Mouse (Mus musculus): ENCODE data around the gene Nme9. TPM values are rescaled to one million over a fixed set of nuclear protein-coding genes. Genes with fewer than 3 reads are reported as not detected.

Nme9 gene
- polyA plus RNA-seq, 1 experiment from 2014 or later: 1.5 TPM

DNA sequence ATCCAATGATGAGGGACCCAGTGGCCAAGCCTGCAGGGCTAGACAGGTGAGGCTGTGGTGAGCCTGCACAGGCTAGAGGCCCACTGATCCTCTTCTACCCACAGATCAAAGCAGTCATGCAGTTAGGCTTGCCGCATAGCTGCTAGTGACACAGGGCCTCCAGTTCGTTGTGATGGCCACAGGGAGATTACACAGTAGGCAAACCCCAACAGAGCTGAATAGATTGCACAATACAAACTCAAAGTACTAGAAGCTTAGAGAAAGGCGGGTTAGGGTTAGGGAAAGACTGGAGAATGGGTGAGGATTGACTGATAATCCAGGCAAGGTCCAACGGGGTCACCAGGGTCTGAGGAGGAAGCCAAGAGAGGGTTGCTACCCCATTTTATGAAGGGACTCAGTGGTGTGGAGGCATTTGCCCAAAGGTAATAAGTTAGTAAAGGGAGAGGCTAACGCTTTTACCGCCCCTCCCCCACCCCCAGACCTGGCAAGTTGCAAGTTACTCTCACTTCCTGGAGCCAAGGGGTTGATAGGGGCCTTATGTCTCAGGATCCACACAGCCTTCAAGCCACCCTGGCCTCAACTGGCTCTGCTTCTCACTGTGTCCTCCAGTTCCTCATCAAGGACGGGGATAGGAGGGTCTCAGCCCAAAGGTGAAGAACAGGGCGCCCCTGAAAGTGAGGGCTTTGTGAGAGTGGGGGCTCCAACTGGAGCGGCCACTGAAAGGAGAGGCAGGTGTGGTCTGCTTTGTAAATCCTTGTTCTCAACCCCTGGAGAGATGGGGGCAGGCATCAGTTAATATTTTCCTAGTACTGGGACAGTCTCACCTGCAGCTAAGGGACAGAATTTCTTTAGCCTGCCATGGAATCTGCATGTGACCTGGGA lies 27.3 kb upstream of the Nme9 start:
- no peak for ATAC-seq (ENCODE audit: low FRiP score)

DNA sequence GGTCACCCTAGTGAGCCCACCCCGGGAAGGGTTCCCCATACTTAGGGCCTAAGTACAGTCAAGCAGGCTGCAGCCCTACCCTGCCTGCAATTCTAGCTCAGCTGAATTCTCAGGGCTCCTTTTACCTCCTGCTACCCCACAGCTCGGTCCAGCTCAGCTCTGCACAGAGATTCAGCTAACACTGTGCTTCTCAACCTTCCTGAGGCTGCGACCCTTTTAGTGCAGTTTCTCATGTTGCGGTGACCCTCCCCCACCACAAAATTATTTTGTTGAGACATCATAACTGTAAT lies 26.8 kb upstream of the Nme9 start:
- WGBS: 73% methylated on average over 4 of the region's 4 CpGs
- no peak overlapping the region for H3K9ac ChIP-seq
- no peak for ATAC-seq (ENCODE audit: low FRiP score)
- H3K27ac ChIP-seq: no peak overlapping the region
- no peak overlapping the region for H3K4me2 ChIP-seq (replicated peaks)
- no peak for DNase-seq (ENCODE audit: low spot score)
- no peaks in the 10 kb centered on the region for H3K36me3 ChIP-seq (replicated peaks; ENCODE audit: control insufficient read depth, insufficient read depth)
- H3K9me3 ChIP-seq (ENCODE audit: control insufficient read depth, low read length): no peaks in the 10 kb centered on the region
- peaks cover 26% of the 10 kb centered on the region for H3K4me1 ChIP-seq (replicated peaks; ENCODE audit: control insufficient read depth, insufficient read depth, low read length)
- H3K27me3 ChIP-seq (ENCODE audit: control insufficient read depth, insufficient read depth, low read length): no peaks in the 10 kb centered on the region
- no peak overlapping the region for H3K4me3 ChIP-seq (replicated peaks; ENCODE audit: low read length)

More for the DNA sequence above, 27.3 kb upstream of the Nme9 start:
- Histone ChIP-seq H3K36me3 (replicated peaks; ENCODE audit: control insufficient read depth, insufficient read depth) (no peaks in the 10 kb centered on the region), H3K4me2 (replicated peaks) (no peak overlapping the region), H3K9me3 (ENCODE audit: control insufficient read depth, low read length) (no peaks in the 10 kb centered on the region), H3K27ac (no peak overlapping the region), H3K9ac (no peak overlapping the region), H3K4me3 (replicated peaks; ENCODE audit: low read length) (no peak overlapping the region), H3K4me1 (replicated peaks; ENCODE audit: control insufficient read depth, insufficient read depth, low read length) (peaks cover 26% of the 10 kb centered on the region), H3K27me3 (ENCODE audit: control insufficient read depth, insufficient read depth, low read length) (no peaks in the 10 kb centered on the region)
- no peak for DNase-seq (ENCODE audit: low spot score)
- WGBS: 78% methylated on average over 9 of the region's 9 CpGs

- Histone ChIP-seq H3K27me3 (ENCODE audit: control insufficient read depth, insufficient read depth, low read length) (no peaks in the 10 kb centered on the region), H3K4me3 (replicated peaks; ENCODE audit: low read length) (no peak overlapping the region), H3K36me3 (replicated peaks; ENCODE audit: control insufficient read depth, insufficient read depth) (no peaks in the 10 kb centered on the region), H3K4me2 (replicated peaks) (no peak overlapping the region), H3K27ac (no peak overlapping the region), H3K4me1 (replicated peaks; ENCODE audit: control insufficient read depth, insufficient read depth, low read length) (peaks cover 22% of the 10 kb centered on the region), H3K9me3 (ENCODE audit: control insufficient read depth, low read length) (no peaks in the 10 kb centered on the region), H3K9ac (no peak overlapping the region)
- DNase-seq (ENCODE audit: low spot score) (no peak), ATAC-seq (ENCODE audit: low FRiP score) (no peak)
- 63% methylated on average over 9 of the region's 9 CpGs for WGBS
Measured at GRCm38 (mm10) chr9:99425262-99425661, 26.0 kb upstream of the Nme9 start.

DNA sequence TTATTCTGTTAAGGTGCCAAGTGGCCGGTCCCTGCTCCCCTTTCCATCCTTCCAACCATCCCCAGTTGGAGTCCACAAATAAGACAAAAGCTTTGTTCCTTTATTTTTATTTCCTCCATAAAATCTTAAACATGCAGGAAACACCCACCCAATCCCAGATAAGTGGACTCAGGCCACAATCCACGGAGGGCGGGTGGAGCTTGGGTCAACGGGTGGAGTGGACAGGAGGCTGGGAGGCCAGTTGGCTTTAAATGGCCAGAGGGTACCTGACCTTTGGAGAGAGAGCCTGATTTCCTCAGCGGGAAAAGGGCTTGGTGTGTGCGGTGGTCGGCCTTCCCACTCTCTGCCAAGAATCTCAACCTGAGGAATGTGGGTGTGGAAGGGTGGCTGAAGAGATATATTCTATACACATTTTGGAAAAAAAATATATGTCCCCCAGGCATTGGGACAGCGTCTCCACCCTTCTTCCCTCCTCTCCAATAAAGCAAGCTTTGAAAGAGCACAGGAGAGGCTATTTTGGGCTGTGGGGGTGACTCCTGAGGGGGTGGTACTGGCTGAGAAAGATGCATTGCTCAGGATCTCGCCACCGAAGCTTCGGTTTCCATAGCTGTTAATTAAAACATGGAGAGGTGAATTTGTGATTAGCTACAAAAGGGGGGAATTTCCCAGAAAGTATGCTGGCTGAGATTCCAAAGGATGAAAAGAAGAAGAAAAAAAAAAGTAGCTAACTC lies 22.5 kb upstream of the Nme9 start:
- Histone ChIP-seq H3K27me3 (ENCODE audit: control insufficient read depth, insufficient read depth, low read length) (no peaks in the 10 kb centered on the region), H3K4me2 (replicated peaks) (no peak overlapping the region), H3K4me3 (replicated peaks; ENCODE audit: low read length) (no peak overlapping the region), H3K9me3 (ENCODE audit: control insufficient read depth, low read length) (no peaks in the 10 kb centered on the region), H3K27ac (no peak overlapping the region), H3K9ac (no peak overlapping the region), H3K4me1 (replicated peaks; ENCODE audit: control insufficient read depth, insufficient read depth, low read length) (peaks cover 25% of the 10 kb centered on the region), H3K36me3 (replicated peaks; ENCODE audit: control insufficient read depth, insufficient read depth) (no peaks in the 10 kb centered on the region)
- 76% methylated on average over 11 of the region's 11 CpGs for WGBS
- no peak for DNase-seq (ENCODE audit: low spot score)
- ATAC-seq (ENCODE audit: low FRiP score): no peak

GRCm38 (mm10) chr9:99429845-99430244 lies 21.4 kb upstream of the Nme9 start:
- 82% methylated on average over 3 of the region's 3 CpGs for WGBS

DNA sequence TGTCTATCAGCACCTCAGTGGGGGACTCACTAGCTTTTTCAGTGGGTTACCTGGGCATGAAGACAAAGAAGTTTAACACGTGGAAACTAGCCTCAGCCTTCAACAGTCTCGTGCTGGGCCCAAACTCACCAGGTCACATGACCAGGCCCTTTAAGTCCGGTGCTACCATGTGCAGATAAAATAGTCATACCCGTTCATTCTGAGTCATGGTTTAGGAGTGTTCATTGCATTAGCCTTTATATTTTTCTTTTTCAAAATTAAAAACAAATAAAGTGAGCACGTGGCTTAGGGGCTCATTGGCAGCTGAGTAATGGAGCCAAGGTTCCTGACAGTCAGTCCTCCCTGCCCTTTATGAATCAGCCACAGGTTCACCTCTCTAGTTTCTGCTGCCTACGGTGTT lies 20.5 kb upstream of the Nme9 start:
- no peak overlapping the region for H3K4me2 ChIP-seq (replicated peaks)
- DNase-seq (ENCODE audit: low spot score) (no peak), ATAC-seq (ENCODE audit: low FRiP score) (no peak)
- H3K4me3 ChIP-seq (replicated peaks; ENCODE audit: low read length): no peak overlapping the region
- no peaks in the 10 kb centered on the region for H3K27me3 ChIP-seq (ENCODE audit: control insufficient read depth, insufficient read depth, low read length)
- no peaks in the 10 kb centered on the region for H3K36me3 ChIP-seq (replicated peaks; ENCODE audit: control insufficient read depth, insufficient read depth)
- no peak overlapping the region for H3K9ac ChIP-seq
- H3K9me3 ChIP-seq (ENCODE audit: control insufficient read depth, low read length): no peaks in the 10 kb centered on the region
- H3K27ac ChIP-seq: no peak overlapping the region
- H3K4me1 ChIP-seq (replicated peaks; ENCODE audit: control insufficient read depth, insufficient read depth, low read length): peaks cover 24% of the 10 kb centered on the region
- 83% methylated on average over 6 of the region's 6 CpGs for WGBS

More at GRCm38 (mm10) chr9:99429845-99430244, 21.4 kb upstream of the Nme9 start:
- Histone ChIP-seq H3K4me1 (replicated peaks; ENCODE audit: control insufficient read depth, insufficient read depth, low read length) (peaks cover 30% of the 10 kb centered on the region), H3K36me3 (replicated peaks; ENCODE audit: control insufficient read depth, insufficient read depth) (no peaks in the 10 kb centered on the region), H3K27me3 (ENCODE audit: control insufficient read depth, insufficient read depth, low read length) (no peaks in the 10 kb centered on the region), H3K27ac (no peak overlapping the region), H3K9ac (no peak overlapping the region), H3K9me3 (ENCODE audit: control insufficient read depth, low read length) (no peaks in the 10 kb centered on the region), H3K4me2 (replicated peaks) (no peak overlapping the region), H3K4me3 (replicated peaks; ENCODE audit: low read length) (no peak overlapping the region)
- no peak for ATAC-seq (ENCODE audit: low FRiP score)
- no peak for DNase-seq (ENCODE audit: low spot score)

DNA sequence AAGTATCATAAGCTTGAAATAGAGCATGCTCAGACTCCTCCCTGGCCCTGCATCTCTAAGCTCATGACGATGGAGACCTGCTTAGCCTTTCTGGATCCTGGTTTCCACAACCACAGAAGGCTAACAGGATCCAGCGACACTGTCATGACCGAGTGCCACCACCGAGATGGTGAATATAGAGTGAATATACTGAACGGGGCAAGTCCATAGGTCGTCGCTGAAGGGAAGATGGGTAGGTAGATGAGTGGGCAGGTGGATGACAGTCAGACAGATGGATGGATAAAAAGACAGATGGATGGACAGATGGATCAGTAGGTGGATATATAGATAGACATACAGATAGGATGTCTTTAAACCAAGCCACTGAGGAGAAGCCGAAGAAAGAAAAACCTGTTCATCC lies 19.9 kb upstream of the Nme9 start:
- ATAC-seq (ENCODE audit: low FRiP score): no peak
- no peak overlapping the region for H3K4me3 ChIP-seq (replicated peaks; ENCODE audit: low read length)
- H3K9ac ChIP-seq: no peak overlapping the region
- H3K9me3 ChIP-seq (ENCODE audit: control insufficient read depth, low read length): no peaks in the 10 kb centered on the region
- no peaks in the 10 kb centered on the region for H3K36me3 ChIP-seq (replicated peaks; ENCODE audit: control insufficient read depth, insufficient read depth)
- no peak overlapping the region for H3K4me2 ChIP-seq (replicated peaks)
- no peak for DNase-seq (ENCODE audit: low spot score)
- no peak overlapping the region for H3K27ac ChIP-seq
- peaks cover 24% of the 10 kb centered on the region for H3K4me1 ChIP-seq (replicated peaks; ENCODE audit: control insufficient read depth, insufficient read depth, low read length)
- WGBS: 92% methylated on average over 8 of the region's 8 CpGs
- H3K27me3 ChIP-seq (ENCODE audit: control insufficient read depth, insufficient read depth, low read length): no peaks in the 10 kb centered on the region

DNA sequence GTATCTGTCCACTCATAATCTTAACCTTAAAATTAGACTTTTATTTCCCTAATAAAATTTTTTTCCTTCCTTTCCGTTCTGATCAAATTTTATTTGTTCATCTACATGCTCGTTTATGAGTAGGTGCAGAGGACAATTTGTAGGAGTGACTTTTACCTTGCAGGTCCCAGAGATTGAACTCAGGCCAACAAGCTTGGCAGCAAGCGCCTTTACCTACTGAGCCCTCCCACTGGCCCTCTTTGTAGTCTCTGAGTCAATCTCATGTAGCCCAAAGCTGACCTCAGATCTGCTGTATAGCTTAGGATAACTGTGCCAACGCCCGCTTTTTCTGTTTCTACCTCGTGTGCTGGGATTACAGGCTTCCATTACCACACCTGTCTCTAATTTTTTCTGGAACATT lies 19.3 kb upstream of the Nme9 start:
- no peaks in the 10 kb centered on the region for H3K9me3 ChIP-seq (ENCODE audit: control insufficient read depth, low read length)
- H3K4me2 ChIP-seq (replicated peaks): no peak overlapping the region
- 76% methylated on average over 6 of the region's 6 CpGs for WGBS
- no peak for DNase-seq (ENCODE audit: low spot score)
- peaks cover 24% of the 10 kb centered on the region for H3K4me1 ChIP-seq (replicated peaks; ENCODE audit: control insufficient read depth, insufficient read depth, low read length)
- H3K9ac ChIP-seq: no peak overlapping the region
- H3K36me3 ChIP-seq (replicated peaks; ENCODE audit: control insufficient read depth, insufficient read depth): no peaks in the 10 kb centered on the region
- H3K27ac ChIP-seq: no peak overlapping the region
- no peak for ATAC-seq (ENCODE audit: low FRiP score)
- H3K27me3 ChIP-seq (ENCODE audit: control insufficient read depth, insufficient read depth, low read length): no peaks in the 10 kb centered on the region
- no peak overlapping the region for H3K4me3 ChIP-seq (replicated peaks; ENCODE audit: low read length)

GRCm38 (mm10) chr9:99432478-99432877 lies 18.8 kb upstream of the Nme9 start:
- H3K36me3 ChIP-seq (replicated peaks; ENCODE audit: control insufficient read depth, insufficient read depth): no peaks in the 10 kb centered on the region
- H3K9ac ChIP-seq: no peak overlapping the region
- WGBS: 80% methylated on average over 4 of the region's 4 CpGs
- H3K4me1 ChIP-seq (replicated peaks; ENCODE audit: control insufficient read depth, insufficient read depth, low read length): peaks cover 24% of the 10 kb centered on the region
- H3K27me3 ChIP-seq (ENCODE audit: control insufficient read depth, insufficient read depth, low read length): 0 out of 2 replicates have a peak, but pooled peaks cover under 1% of the 10 kb centered on the region
- H3K4me2 ChIP-seq (replicated peaks): no peak overlapping the region
- H3K27ac ChIP-seq: no peak overlapping the region
- DNase-seq (ENCODE audit: low spot score) (no peak), ATAC-seq (ENCODE audit: low FRiP score) (no peak)
- H3K9me3 ChIP-seq (ENCODE audit: control insufficient read depth, low read length): no peaks in the 10 kb centered on the region
- no peak overlapping the region for H3K4me3 ChIP-seq (replicated peaks; ENCODE audit: low read length)

All from hindbrain, embryonic 14.5 days (tissue).